Mouse (Mus musculus): ENCODE results near the gene Bbc3.

Gene Bbc3

DNA sequence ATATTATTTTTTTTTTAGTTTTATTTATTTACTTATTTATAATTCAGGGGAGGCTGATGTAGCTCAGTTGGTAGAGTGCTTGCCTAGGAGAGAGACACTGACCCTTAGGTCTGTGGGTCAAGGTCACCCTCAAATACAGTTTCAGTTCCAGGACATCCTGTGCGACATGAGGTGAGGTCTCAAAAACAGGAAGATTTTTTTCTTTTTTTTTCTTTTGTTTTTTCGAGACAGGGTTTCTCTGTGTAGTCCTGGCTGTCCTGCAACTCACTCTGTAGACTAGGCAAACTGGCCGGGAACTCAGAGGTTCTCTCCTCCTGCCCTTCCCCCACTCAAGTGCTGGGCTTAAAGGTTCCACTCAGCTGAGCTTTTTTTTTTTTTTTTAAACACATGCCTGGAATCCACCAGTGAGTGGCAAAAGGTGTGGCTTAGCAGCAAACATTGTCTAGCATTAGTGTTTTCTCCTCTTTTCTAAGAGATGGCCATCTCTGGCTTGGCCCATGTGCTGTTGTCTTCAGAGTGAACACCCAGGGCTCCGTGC is 7.1 kb downstream of the Bbc3 start:
- no peak for DNase-seq (ENCODE audit: extremely low spot score)

DNA sequence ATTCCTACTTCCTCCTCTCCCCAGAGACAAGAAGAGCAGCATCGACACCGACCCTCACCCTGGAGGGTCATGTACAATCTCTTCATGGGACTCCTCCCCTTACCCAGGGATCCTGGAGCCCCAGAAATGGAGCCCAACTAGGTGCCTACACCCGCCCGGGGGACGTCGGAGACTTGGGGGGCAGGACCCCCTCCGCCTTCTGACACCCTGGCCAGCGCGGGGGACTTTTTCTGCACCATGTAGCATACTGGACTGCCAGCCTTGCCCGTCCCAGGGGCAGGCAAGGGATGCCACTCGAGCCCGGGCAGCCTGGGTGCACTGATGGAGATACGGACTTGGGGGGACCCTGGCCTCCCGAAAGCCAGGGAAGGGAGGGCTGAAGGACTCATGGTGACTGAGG is 8.9 kb downstream of the Bbc3 start:
- DNase-seq (ENCODE audit: extremely low spot score): no peak

DNA sequence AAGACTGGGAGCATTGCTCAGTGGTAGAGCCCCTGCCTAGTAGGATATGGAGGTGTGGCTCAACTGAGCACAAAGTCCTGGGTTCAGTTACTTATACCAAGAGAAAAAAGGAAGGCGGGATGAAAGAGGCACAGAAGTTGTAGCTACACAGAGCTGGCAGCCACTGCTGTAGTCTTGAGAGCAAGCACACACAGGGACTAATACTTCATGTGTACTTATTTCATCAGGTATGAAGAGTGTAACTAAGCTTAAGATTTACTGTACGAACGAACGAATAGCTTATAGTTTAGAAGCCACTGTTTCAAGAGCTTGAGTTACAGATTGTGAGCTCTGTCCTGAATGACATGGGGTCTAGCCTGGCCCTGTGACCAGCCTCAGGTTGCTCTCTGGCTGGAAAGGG is 11.0 kb downstream of the Bbc3 start:
- no peak for DNase-seq (ENCODE audit: extremely low spot score)

DNA sequence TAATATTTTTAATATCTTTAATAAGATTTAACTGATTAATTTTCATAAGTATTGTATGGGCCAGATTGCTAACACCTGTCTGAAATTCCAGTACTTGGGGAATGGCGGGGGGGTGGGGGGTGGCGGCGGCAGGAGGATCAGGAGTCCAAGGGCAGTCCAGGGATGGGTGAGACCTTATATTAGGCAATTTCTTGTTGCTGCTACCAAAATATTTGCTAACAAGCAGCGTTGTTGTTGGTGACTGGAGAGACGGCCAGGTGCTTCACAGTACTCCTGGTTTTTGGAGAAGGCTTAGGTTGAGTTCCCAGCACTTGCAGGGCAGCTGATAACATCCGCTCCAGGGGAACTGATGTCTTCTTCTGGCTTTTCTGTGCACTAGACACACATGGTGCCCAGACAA is 12.3 kb downstream of the Bbc3 start:
- DNase-seq (ENCODE audit: extremely low spot score): no peak

DNA sequence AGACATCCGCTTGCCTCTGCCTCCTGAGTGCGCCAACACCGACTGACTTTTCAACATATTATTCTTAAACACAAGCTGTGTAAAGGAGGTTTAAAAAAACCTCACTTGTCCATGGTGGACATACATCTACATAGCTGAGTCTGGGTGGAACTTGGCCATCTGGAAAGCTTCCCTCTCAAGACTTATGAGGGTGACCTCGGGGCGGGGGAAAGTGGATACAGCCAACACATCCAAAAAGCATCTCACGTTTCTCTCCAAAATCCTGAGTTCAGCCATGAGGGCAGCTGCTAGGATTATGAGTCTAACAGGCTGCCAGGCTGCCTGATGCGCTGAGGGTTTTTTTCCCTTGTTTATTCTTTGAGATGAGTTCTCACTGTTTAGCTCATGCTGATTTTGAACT is 16.5 kb downstream of the Bbc3 start:
- no peak for DNase-seq (ENCODE audit: extremely low spot score)

DNA sequence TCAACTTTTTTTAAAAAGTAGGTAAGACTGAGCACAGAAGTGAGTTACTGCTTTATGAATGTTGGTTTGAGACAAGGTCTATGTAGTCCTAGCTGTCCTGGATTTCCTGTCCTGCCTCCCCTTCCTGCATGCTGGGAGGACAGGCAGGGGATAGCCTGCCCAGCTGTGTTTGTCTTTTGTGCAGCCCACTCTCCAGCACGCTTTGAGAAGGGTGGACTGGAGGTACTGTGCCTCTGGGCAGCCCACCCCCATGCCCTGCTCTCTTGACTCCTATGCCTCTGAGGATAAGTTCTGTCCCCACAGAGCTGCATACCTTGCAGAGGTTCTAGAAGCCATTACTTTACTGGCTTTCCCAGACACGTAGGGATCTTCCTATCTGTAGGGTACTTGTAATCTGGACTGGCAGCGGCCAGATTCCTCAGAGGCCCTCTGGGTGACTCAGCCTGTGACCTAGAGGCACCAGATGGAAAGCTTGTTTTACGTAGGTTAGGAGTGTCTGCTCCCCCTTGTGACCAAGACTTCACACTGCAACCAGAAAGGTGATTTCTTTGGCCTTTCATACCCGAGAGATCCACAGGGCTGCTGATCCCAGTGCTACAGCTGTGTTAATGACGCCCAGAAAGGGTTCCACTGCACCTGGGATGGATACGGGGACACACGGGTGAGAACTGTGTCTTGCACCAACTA is 17.9 kb downstream of the Bbc3 start:
- DNase-seq (ENCODE audit: extremely low spot score): peak; percentile 65

DNA sequence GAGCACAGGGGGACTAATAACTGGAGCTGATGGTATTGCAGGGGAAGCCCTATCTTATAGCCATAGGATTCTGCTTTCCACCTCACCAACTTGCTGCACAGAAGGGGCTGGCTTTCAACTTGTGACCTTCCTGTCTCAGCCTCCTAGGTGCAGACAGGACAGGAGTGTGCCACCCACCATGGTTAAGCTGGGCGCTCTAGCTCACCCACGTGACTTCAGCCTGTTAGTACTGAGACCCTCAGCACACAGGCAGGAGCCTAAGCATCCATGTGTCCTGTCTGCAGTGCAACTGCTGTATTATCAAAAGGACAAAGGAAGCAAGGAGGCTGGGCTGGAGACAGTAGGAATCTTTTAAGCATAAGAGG is 18.4 kb downstream of the Bbc3 start:
- no peak for DNase-seq (ENCODE audit: extremely low spot score)

DNA sequence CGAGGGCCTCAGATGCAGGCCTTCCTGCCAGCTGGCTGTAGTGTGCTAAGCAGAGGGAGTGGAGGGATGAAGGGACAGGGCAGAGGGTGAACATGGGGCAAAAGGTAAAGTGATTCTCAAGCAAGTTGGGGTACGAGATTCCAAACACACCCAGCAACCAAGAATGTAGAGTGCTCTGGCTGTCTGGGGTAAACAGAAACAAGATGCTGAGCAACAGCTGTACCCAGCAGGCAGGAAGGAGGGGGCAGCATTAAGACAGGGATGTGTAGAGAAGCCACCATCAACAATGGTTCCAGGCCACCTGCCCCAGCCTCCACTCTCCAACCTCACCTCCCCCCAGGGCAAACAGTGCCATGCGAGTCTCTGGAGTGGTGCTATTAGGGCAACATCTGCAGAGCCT is 21.0 kb downstream of the Bbc3 start:
- DNase-seq (ENCODE audit: extremely low spot score): no peak

DNA sequence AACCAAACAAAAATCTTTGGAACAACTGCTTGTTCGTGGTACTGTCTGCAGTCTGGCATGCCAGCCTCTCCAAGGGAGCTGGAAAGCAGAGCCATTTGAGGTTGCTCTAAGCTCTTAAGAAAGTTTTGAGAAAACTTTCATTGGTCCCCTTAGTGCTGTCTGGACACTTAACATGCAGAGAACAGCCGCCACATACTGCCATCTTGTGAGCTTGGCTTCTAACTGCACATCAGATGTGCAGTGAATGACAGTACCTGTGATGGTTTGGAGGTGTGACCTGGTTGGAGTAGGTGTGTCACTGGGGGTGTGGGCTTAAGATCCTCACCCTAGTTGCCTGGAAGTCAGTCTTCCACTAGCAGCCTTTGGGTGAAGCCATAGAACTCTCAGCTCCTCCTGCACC is 29.5 kb downstream of the Bbc3 start:
- no peak for DNase-seq (ENCODE audit: extremely low spot score)

DNA sequence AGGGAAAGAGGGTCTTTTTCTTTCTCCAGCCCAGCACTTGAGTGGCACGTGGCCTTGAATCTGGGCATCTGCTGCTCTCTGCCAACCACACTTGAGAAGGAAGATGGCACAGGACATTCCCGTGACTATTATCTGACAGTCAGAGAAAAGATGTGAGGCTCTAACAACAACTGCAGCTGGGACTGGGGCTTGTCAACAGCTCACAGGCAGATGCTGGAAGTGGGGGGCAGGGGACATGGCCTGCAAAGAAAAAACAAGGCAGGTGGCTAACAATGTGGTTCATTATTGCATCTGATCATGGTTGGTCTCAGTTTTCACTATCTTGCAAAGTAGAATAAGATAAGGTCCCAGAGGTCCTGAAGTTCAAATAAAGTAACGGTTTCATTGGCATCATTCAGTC is 36.4 kb downstream of the Bbc3 start:
- DNase-seq (ENCODE audit: extremely low spot score): no peak

DNA sequence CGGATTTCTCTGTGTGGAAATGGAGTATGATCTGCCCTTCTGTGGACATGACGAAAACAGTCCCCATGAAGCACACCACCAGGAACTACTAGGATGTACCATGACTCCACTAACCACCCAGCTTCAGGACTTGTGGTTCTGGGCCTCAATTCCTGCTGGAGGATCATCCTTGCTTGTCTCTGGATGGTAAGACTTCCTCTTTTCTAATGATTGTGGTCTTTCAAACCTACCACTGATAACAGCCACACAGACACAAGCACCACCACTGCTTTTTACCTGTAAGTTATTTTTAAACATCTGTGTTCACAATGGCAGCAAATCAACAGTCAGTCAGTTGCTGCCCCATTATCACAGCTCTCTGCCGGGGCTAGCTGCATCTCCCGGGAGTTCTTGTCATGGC is 37.1 kb downstream of the Bbc3 start:
- DNase-seq (ENCODE audit: extremely low spot score): no peak

DNA sequence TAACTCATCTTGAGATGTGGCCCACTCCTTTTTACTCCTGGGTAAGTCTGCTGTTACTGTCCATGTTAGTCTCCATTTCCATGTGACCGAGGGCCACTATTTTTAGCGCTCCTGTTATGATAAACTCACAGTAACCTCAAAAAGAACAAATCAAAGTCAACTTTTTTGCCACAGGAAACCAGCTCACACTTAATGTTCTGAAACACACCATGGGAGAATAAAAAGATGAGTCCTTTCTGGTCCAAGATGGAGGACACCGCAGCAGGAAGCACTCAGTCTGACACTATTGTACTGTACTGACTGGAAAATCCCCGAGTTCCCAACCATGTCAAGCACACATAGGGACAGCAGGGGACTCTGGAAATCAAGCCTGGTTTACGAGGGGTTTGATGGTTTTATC is 41.8 kb downstream of the Bbc3 start:
- DNase-seq (ENCODE audit: extremely low spot score): no peak

DNA sequence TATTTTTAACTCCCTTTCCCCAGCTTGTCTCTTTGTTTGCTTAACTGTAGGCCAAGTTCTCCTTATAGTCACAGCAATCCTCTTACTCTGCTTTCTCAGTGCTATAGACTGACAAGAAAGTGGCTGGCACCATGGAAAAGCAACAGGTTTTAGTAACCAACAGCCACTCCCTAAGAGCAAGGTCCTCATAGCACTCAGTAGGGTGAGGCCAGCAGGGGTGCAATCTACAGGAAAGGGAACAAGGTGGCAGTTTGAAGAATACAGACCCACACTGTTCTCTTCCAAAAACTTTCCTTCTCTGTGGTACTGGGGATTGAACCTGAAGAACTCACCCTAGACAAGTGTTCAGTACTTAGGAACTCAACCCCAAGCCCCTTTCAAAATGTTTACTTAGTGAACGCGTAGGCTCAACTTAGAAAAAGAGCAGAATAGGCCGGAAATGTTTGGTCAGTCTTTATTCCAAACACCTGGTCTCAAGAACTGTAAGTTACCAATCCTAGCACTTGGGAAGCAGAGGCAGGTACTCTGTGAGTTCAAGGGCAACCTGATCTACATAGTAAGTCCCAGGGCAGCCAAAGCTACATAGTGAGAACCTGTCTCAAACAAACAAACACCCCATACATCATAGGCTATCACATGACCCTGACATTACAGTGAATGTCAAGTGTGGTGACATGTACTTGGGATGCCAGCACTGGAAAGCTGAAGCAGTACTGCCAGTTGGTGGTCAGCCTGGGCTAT is 47.8 kb downstream of the Bbc3 start:
- DNase-seq (ENCODE audit: extremely low spot score): no peak

DNA sequence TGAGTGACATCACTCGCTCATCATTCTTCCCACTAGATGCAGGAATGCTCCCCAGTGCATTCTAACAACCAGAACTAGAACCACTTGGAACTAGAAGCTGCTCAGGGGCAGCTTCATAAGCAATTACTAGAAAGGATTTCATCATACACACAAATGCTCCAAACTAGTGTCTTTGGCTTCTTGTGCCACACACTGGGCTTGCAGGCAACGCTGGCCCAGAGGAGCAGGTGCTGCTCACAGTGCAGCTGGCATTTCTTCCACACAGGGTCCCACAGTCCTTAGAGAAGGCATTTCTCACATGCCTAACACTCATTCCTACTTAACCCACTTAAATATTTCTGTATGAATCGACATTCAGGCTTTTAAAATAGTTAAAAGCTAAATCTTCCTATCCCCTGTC is 49.4 kb downstream of the Bbc3 start:
- no peak for DNase-seq (ENCODE audit: extremely low spot score)

DNA sequence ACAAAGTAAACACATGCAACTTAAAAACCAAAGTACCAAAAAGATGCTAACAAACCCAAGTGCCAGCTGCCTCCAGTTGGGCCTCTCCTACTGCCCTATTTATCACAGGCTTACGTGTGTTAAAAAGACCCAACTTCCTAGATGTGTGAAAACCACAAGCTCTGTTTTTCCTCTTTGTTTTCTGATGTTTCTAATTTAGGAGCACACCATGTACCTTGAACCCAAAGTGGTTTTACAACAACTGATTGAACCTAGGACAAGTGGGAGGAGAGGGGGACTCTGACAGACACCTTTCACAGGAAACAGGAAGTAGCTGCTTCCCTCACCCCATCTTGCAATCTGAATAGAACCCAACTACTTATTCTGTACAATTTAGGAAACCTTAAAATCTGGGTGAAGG is 56.1 kb downstream of the Bbc3 start:
- no peak for DNase-seq (ENCODE audit: extremely low spot score)

DNA sequence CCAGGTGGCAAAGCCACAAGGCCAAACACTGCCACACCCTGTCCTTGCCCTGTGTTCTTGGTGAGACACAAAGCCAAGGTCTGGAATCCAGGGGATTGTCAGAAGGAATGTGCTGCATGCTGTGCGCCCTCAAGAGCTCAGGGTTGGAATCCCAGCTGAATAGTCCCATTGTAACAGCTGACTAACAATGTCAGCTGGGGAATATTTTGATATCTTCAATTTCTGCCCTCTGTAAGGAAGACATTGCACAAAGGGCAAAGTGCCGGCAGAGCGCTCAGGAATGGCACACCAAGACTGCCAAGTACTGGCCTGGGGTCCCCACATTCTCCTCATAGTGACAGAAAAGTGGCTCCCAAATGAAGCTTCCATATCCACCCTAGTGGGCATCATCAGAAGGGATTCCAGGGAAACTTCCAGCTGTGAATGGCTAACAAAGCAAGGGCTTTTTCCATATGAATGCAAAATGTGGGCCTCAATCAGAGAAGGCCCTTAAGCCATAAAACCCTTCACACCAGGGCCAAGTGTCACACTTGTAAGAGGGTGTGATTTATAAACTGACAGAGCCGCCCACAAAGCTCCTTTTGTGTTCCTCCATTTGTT is 56.8 kb downstream of the Bbc3 start:
- peak; percentile 62 for DNase-seq (ENCODE audit: extremely low spot score)

DNA sequence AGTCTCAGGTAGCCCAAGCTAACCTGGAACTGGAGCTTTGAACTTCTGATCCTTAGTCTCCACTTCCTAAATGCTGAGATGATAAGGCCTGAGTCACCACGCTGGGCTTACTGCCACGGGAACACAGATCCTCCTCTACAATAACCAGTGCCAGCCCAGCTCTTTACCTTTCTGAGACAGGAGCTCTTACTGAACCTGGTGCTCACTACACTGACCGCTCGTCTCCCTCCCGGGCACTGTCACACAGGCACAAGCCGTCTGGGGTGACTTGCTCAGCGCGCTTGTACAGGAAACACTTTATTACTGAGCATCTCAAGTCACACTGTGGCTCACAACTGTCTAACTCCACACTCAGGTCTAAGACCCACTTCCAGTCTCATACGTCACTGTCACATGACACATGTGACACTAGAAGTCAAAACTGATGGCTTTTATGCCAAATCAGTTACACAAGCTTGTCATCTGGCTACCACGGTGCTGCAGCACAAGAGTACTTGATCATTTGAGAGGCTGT is 58.0 kb downstream of the Bbc3 start:
- DNase-seq (ENCODE audit: extremely low spot score): no peak

DNA sequence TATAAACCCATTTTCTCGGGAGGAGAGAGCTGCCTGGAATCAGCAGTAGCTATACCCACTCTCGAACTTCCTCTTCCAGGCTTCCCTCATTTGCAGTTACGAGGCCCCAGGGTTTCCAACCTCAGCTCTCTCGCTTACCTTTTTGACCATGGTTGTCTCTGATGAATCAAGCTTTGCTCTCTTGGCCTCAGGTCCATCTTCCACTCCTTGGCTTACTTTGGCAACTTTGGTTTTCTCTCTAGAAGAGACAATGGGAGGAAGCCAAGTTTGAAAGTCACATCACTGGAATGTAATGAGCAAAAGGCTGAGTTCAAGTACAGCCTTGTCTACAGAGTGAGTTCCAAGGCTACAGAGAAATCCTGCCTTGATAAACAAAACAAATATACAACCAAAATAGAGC is 58.5 kb downstream of the Bbc3 start:
- no peak for DNase-seq (ENCODE audit: extremely low spot score)
